Mouse (Mus musculus) B cell, adult 67 days (primary cell): ENCODE measurements around the gene Twf1. TPM values are rescaled to one million over a fixed set of nuclear protein-coding genes. Genes with fewer than 3 reads are reported as not detected.

Source experiments
- total RNA-seq, 2 experiments: library from RNA; stranded (reverse); gene quantifications; 4 replicates each; pipeline ENCODE4 v1.2.4; 2023

Gene Twf1
- total RNA-seq: 10 to 100 TPM; 42.2 to 52.6 TPM

GRCm38 (mm10) chr15:94589219-94590075 is at the start of gene Twf1:
Twf1 (minus strand) TSS chr15:94589889.

GRCm38 (mm10) chr15:94628830-94629601 is 39.3 kb upstream of the Twf1 start, which contains the start of gene Tmem117:
Tmem117 (plus strand) TSS chr15:94629232.

GRCm38 (mm10) chr15:94543409-94544051 is 46.2 kb downstream of the Twf1 start, which contains the start of the genes Pus7l and Irak4:
Pus7l (minus strand) TSS chr15:94543547.
Irak4 (plus strand) TSS chr15:94543643.

Other genes with a start within 250 kb of the Twf1 start
- not detected for gene Adamts20, start 124.5 kb downstream of the Twf1 start, total RNA-seq
- gene Pus7l, start 46.3 kb downstream of the Twf1 start, total RNA-seq: 1 to 10 TPM; 9.0 to 9.6 TPM
- 10 to 100 TPM; 28.2 to 29.4 TPM for gene Irak4, start 46.2 kb downstream of the Twf1 start, total RNA-seq
- gene Tmem117, start 39.3 kb upstream of the Twf1 start, total RNA-seq: not detected